Mouse (Mus musculus): ENCODE data around the gene Prx. TPM values are rescaled to one million over a fixed set of nuclear protein-coding genes. Genes with fewer than 3 reads are reported as not detected.
"Not testable (repeated sequence)": the region's sequence is repeated elsewhere in the genome, so short reads cannot be mapped to it uniquely, and the experiment has no call there.

Prx gene
- polyA plus RNA-seq, 1 experiment from 2014 or later, result 5.2 TPM

GRCm38 (mm10) chr7:27486770-27487697, 12.1 kb upstream of the Prx start, which contains the start of gene Sertad1:
Sertad1 (plus strand) TSS chr7:27486910.
- Histone ChIP-seq H3K27me3 (no peaks in the 10 kb centered on the region), H3K36me3 (peaks cover 9% of the 10 kb centered on the region), H3K4me3 (peak within 1 kb of the TSS; percentile 73), H3K4me2 (replicated peaks) (peak within 1 kb of the TSS; percentile 78), H3K4me1 (peaks cover 35% of the 10 kb centered on the region), H3K9me3 (no peaks in the 10 kb centered on the region), H3K27ac (peak within 1 kb of the TSS; percentile 98), H3K9ac (peak within 1 kb of the TSS; percentile 81)
- WGBS, result under 1% methylated on average over 63 of the region's 80 CpGs
- peak; percentile 96 for ATAC-seq (ENCODE audit: low FRiP score, low read depth)

- H3K9ac ChIP-seq, result peak overlapping the region; percentile 81
- H3K4me3 ChIP-seq, result peak overlapping the region; percentile 73
- peaks cover 32% of the 10 kb centered on the region for H3K4me1 ChIP-seq
- H3K9me3 ChIP-seq, result no peaks in the 10 kb centered on the region
- H3K27me3 ChIP-seq, result no peaks in the 10 kb centered on the region
- peak overlapping the region; percentile 78 for H3K4me2 ChIP-seq (replicated peaks)
- H3K36me3 ChIP-seq, result peaks cover 9% of the 10 kb centered on the region
- peak overlapping the region; percentile 98 for H3K27ac ChIP-seq
- no peak for ATAC-seq (ENCODE audit: low FRiP score, low read depth)
- WGBS, result under 1% methylated on average over 13 of the region's 13 CpGs
These were observed 11.3 kb upstream of the Prx start for GRCm38 (mm10) chr7:27487740-27488268.

GRCm38 (mm10) chr7:27489270-27489869, 9.8 kb upstream of the Prx start:
- Histone ChIP-seq H3K9me3 (no peaks in the 10 kb centered on the region), H3K9ac (no peak overlapping the region), H3K27me3 (no peaks in the 10 kb centered on the region), H3K4me1 (peaks cover 32% of the 10 kb centered on the region), H3K4me2 (replicated peaks) (peak overlapping the region; percentile 67; the same call in 1 of the 2 replicates), H3K27ac (no peak overlapping the region; the same call in 1 of the 2 replicates), H3K4me3 (no peak overlapping the region), H3K36me3 (peaks cover 9% of the 10 kb centered on the region)
- no peak for ATAC-seq (ENCODE audit: low FRiP score, low read depth)
- 93% methylated on average over 25 of the region's 25 CpGs for WGBS

GRCm38 (mm10) chr7:27490227-27490542, 8.9 kb upstream of the Prx start:
- Histone ChIP-seq H3K4me3 (peak overlapping the region; percentile 41), H3K4me1 (peaks cover 32% of the 10 kb centered on the region), H3K27me3 (no peaks in the 10 kb centered on the region), H3K27ac (peak overlapping the region; percentile 89), H3K4me2 (replicated peaks) (peak overlapping the region; percentile 67), H3K36me3 (peaks cover 9% of the 10 kb centered on the region), H3K9ac (peak overlapping the region; percentile 63), H3K9me3 (no peaks in the 10 kb centered on the region)
- 25% methylated on average over 4 of the region's 4 CpGs for WGBS
- no peak for ATAC-seq (ENCODE audit: low FRiP score, low read depth)

- H3K9ac ChIP-seq, result peak overlapping the region; percentile 63
- ATAC-seq (ENCODE audit: low FRiP score, low read depth), result peak; percentile 34
- 1% methylated on average over 32 of the region's 33 CpGs for WGBS
These were observed 8.4 kb upstream of the Prx start for GRCm38 (mm10) chr7:27490543-27491329.

GRCm38 (mm10) chr7:27491856-27492255, 7.3 kb upstream of the Prx start:
- WGBS, result 75% methylated on average over 7 of the region's 7 CpGs
- Histone ChIP-seq H3K36me3 (peaks cover 9% of the 10 kb centered on the region), H3K9ac (0 out of 2 replicates have a peak overlapping the region, but pooled peaks have one; percentile 2), H3K27ac (no peak overlapping the region), H3K9me3 (no peaks in the 10 kb centered on the region), H3K4me3 (no peak overlapping the region), H3K4me2 (replicated peaks) (no peak overlapping the region), H3K27me3 (no peaks in the 10 kb centered on the region), H3K4me1 (peaks cover 27% of the 10 kb centered on the region)
- no peak for ATAC-seq (ENCODE audit: low FRiP score, low read depth)

More at GRCm38 (mm10) chr7:27490543-27491329, 8.4 kb upstream of the Prx start:
- Histone ChIP-seq H3K4me1 (peaks cover 28% of the 10 kb centered on the region), H3K9me3 (no peaks in the 10 kb centered on the region), H3K27ac (peak overlapping the region; percentile 89), H3K27me3 (no peaks in the 10 kb centered on the region), H3K4me3 (peak overlapping the region; percentile 41), H3K36me3 (peaks cover 9% of the 10 kb centered on the region), H3K4me2 (replicated peaks) (peak overlapping the region; percentile 67)

GRCm38 (mm10) chr7:27493022-27493421, 6.1 kb upstream of the Prx start:
- 59% methylated on average over 3 of the region's 3 CpGs for WGBS
- H3K4me3 ChIP-seq, result no peak overlapping the region
- no peak overlapping the region for H3K4me2 ChIP-seq (replicated peaks)

GRCm38 (mm10) chr7:27493450-27493849, 5.7 kb upstream of the Prx start:
- Histone ChIP-seq H3K36me3 (peaks cover 9% of the 10 kb centered on the region), H3K4me1 (peaks cover 20% of the 10 kb centered on the region), H3K9me3 (no peaks in the 10 kb centered on the region), H3K4me2 (replicated peaks) (no peak overlapping the region), H3K27ac (no peak overlapping the region), H3K9ac (no peak overlapping the region), H3K4me3 (no peak overlapping the region), H3K27me3 (no peaks in the 10 kb centered on the region)
- WGBS, result 82% methylated on average over 5 of the region's 5 CpGs
- ATAC-seq (ENCODE audit: low FRiP score, low read depth), result no peak

More at GRCm38 (mm10) chr7:27493022-27493421, 6.1 kb upstream of the Prx start:
- Histone ChIP-seq H3K9me3 (no peaks in the 10 kb centered on the region), H3K27ac (no peak overlapping the region), H3K27me3 (no peaks in the 10 kb centered on the region), H3K9ac (no peak overlapping the region), H3K4me1 (peaks cover 24% of the 10 kb centered on the region), H3K36me3 (peaks cover 9% of the 10 kb centered on the region)
- ATAC-seq (ENCODE audit: low FRiP score, low read depth), result no peak

GRCm38 (mm10) chr7:27494659-27495367, 4.3 kb upstream of the Prx start:
- not testable (repeated sequence) for H3K9ac ChIP-seq; ATAC-seq (ENCODE audit: low FRiP score, low read depth); H3K36me3 ChIP-seq; H3K27me3 ChIP-seq; H3K27ac ChIP-seq; H3K9me3 ChIP-seq; H3K4me3 ChIP-seq; H3K4me2 ChIP-seq (replicated peaks)
- WGBS, result 90% methylated on average over 9 of the region's 9 CpGs
- H3K4me1 ChIP-seq, result peaks cover 16% of the 10 kb centered on the region

GRCm38 (mm10) chr7:27501620-27502019, 2.5 kb downstream of the Prx start:
- Histone ChIP-seq H3K27me3 (no peaks in the 10 kb centered on the region), H3K36me3 (no peaks in the 10 kb centered on the region), H3K4me2 (replicated peaks) (no peak overlapping the region), H3K4me1 (peaks cover 20% of the 10 kb centered on the region), H3K9ac (no peak overlapping the region), H3K9me3 (no peaks in the 10 kb centered on the region), H3K27ac (no peak overlapping the region), H3K4me3 (no peak overlapping the region)
- 69% methylated on average over 4 of the region's 4 CpGs for WGBS
- ATAC-seq (ENCODE audit: low FRiP score, low read depth), result no peak

GRCm38 (mm10) chr7:27506765-27507370, 7.7 kb downstream of the Prx start:
- Histone ChIP-seq H3K4me3 (peak overlapping the region; percentile 59), H3K9me3 (no peaks in the 10 kb centered on the region), H3K27me3 (no peaks in the 10 kb centered on the region), H3K36me3 (no peaks in the 10 kb centered on the region), H3K4me1 (peaks cover 18% of the 10 kb centered on the region), H3K4me2 (replicated peaks) (peak overlapping the region; percentile 63), H3K27ac (peak overlapping the region; percentile 99), H3K9ac (no peak overlapping the region)
- 33% methylated on average over 9 of the region's 9 CpGs for WGBS
- ATAC-seq (ENCODE audit: low FRiP score, low read depth), result no peak
